Mouse (Mus musculus): ENCODE results near the gene Lmo3.

Gene Lmo3

DNA sequence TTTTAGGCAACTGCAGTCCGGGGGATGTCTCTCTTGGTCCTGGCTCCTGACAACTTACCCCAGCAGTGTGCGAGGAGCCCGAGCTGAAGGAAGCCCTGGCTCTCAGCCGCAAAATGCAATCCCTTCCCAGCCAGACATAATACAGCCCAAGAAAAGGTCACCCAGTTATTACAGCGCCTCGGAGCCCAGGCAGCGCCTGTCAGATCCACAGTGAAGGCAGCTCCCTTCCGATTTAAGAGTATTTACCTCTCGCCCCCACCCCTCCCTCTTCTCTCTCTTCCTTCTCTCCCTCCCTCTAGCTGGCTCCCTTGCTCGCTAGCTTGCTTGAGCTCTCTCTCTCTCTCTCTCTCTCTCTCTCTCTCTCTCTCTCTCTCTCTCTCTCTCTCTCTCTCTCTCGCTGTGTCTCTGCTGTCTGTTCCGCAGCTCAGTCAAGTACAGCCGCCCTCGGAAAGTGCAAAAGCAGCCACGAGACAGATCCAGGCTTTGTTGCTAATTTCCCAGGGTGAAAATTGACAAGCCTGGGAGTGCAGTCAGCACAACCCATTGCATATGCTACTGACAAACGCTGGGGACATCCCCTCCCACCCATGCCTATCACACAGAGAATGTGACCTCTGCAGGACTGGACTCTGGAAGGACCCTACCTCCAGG is 159.0 kb downstream of the Lmo3 start:
- peak; percentile 59 for DNase-seq

GRCm38 (mm10) chr6:138421931-138422531 is 159.7 kb downstream of the Lmo3 start:
- peak; percentile 39 for DNase-seq

DNA sequence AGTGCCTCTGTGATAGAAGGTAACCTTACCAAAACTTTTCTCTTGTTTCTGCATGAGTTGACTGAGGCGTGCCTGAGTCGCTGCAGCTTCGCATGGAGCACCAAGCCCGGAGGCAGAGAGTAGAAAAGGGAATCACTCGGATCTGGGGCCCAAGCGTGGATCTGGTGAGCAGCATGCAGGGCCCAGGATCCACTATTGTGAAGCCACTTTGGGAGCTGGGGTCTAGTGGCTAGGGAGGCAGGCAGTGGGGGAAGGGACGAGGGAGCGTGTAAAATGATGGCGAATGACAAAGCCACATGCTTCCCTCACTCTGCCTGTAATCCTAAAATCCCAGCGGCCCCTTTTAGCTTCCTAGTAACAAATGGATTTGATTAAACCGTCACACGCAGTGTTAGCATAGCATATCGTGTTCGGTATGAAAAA is 160.6 kb downstream of the Lmo3 start:
- DNase-seq = peak; percentile 75

DNA sequence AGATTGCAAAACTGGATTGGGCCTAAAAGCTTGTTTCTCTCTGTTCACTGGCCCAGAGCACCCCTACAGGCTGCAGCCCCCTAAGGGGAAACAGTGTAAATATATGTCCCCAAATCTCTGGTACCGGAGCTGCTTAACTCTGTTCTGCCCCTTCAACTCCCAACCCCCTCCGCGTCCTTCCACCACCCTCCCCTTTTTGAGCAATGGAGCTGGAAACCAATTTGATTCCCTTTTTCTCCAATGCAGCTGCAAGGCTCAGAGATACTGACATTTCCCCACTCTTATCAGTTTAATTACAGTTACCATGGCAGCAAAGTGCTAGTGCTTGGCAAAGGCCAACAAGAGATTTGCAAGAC is 161.3 kb downstream of the Lmo3 start:
- peak; percentile 58 for DNase-seq

DNA sequence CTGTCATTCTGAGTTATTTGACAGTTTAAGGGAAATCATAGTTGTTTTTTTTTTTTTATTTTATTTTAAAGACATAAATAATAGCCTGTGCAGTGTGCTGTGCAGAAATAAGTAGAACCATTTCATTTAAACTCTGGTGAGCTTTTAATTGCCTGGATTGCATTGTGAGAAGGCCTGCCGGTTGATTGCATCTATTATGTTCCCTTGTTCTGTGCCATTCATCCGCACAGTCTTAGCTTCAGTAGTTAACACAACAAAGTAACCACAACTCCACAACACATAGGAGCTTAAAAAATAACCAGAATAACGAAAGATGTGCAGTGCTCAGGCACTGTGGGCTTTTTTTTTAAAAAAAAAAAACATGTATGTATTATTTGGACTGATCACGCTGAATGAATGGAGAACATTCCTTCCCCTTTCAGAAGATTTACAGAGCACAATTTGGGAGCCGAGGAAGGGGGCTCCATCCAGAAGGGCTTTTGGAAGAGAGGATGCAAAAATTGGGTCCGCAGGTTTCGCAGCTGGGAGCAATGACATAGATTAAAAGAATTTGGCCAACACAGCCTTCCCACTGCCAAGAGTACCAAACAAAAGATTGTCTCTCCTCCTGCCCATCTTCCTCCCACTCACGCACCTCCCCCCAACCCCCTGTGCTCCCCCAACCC is 161.8 kb downstream of the Lmo3 start:
- DNase-seq = peak; percentile 22

DNA sequence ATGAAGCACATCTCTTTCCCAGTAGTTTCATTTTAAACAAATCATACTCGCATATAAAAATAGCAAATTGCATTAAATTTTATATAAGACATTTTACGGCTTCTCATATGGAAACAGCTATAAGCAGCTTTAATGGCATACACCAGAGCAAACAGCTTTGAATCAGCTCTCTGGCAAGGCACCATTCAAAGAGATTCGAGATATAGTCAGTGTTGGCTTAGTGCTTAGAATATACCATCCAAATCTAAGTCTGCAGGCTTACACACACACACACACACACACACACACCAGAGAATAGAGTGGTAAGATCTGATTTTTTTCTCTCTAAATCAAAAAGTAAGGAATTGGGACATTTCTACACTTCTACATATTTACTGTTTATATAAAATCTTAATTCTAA is 169.7 kb downstream of the Lmo3 start:
- no peak for DNase-seq

- DNase-seq = no peak
Observed at GRCm38 (mm10) chr6:138402031-138402430, 179.7 kb downstream of the Lmo3 start.

DNA sequence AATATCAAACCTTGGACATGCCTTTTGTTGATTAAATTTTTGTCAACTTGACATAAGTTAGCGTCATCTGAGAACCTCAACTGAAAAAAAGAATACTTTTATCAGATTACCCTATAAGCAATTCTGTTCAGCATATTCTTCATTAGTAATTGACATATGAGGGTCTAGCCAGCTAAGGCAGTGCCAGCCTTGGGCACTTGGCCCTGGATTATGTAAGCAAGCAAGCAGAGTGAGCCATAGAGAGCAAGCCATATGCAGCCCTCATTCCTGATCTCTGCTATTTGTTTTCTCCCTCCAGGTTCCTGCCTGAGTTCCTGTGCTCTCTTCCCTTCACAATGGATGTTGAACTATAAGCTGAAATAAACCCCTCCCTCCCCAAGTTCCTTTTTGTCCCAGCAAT is 182.9 kb downstream of the Lmo3 start:
- DNase-seq = no peak

DNA sequence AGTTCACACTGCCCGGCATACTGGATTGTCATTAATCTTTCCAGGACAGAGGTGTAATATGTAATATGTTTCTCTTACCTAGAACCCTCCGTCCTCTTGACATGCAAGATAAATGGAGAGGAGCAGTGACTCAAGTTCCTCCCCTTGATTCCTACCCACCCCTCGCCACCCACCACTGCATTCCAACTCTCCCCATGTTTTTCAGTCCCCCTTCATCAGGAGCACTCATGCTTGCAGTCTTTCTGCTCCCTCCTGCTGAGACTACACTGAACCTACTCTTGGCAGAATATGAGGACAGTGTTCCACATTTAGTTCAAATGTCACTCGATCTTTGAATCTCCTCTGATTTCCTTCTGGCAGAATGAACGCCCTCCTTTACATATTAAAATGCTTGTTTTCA is 190.7 kb downstream of the Lmo3 start:
- no peak for DNase-seq

DNA sequence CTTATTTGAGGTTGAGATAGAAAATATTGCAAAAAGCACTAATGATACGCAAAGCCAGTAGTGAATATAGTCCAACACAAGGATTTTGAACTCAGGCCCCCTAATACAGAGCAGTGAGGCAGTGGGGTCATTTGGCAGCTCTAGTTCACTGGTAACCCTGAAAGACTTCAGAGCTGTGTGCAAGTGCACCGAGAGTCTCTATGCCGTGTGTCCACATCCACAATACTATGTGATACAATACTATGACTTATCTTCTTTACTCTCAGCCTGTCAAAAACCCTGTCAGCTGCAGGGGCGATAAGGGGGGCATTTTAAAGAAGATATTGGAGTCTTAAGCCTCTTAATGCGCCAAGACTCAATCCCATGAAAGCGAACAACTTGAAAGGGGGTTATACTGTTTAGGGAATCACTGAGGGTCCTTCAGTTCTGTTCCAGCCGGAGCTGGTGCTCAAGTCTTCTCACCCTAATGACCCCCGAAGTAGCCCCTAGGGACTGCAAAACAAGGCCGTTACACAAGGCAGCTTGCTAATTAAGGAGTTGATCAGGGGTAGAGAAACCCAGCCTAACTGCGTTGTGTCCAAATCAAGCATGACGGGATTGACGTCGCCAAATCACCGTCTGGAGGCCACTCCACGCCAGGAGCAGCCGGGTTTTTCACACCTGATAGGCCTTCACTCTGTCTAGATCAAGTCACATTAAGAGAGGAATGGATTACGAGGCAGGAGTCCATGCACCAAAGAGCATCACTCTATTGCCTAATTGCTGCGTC is 193.4 kb downstream of the Lmo3 start:
- peak; percentile 24 for DNase-seq

GRCm38 (mm10) chr6:138383208-138383607 is 198.6 kb downstream of the Lmo3 start:
- DNase-seq = no peak

DNA sequence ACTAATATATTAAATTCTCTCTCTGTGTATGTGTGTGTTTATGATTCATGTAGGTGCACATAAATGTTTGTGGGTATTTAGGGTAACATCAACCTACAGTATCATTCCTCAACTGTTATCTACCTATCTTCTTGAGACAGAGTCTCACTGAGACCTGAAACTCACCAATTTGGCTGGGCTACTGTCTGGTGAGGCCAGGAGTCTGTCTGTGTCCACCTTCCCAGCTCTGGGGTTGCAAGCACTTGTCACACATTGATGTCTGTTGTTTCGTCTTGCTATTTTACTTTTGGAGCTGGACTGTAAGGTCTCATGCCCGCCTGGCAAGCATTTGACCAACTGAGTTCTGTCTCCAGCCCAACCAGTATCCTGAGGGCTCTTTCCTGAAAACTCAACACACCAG is 210.6 kb downstream of the Lmo3 start:
- no peak for DNase-seq

DNA sequence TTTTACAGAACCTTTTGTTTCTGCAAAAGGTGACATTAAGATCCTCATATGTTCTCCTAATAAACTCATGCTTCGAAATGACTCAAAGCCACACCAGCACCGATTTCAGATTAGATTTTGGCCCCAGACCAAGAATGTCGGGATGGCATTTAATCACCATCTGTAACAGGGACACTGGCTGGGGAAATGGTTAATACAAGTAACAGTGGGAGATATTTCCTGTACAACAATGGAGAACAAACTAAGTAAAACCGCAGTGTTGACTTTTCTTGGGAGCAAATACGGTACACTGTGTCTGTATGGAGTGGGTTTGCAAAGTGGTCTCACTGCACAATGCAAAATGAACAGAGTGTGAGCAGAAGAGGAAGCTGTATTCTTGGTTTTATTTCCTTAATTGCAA is 217.7 kb downstream of the Lmo3 start:
- no peak for DNase-seq

DNA sequence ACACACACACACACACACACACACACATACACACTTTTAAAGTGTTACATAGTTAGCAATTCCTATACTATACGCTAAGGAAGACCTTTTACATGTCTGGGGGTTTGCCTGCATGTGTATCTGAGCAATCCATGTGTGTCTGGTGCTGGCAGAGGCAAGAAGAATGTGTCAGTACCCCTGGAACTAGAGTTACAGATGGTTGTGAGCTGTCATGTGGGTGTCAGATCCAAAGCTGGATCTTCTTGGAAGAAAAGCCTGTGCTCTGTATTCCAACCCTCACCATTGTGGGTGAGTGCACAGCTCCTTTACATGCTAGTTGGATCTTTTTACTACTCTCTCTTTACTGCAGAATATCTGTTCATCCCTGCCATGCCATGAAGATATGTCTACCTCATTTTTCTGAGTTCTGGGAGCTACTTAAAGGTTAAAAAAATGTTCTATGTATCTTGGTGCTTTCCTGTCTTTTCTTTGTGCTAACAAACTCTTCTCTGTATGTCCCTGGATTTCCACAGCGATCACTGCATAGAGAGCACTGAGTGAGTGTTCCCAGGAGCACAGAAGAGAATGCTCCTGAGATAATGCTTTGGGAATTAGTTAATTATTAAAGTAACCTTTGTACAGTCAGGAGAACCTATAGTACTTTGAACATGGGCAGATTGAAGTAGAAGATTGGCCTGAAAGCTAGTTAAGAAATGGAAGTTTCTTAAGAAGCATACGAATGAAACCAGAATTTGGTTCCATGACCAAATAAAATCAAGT is 231.0 kb downstream of the Lmo3 start:
- no peak for DNase-seq

DNA sequence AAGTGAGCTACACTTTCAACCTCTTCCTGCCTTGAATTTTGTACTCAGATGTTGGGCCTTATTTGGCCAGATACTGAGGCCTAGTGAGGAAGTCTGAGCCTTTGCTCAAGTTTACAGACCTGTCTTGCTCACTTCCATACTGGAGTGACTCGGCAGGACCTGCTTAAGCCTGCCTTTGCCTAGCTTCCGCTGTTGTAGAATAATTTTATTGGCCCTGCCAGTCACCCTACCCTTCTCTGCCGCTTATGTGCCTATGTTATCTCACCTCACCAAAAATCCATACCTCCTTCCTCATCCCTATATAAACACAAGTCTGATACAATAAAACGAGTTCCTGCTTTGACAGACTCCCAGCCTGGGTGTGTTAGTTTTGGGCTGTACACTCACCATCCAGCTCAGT is 235.2 kb downstream of the Lmo3 start:
- no peak for DNase-seq

GRCm38 (mm10) chr6:138335858-138336257 is 245.9 kb downstream of the Lmo3 start:
- no peak for DNase-seq

DNA sequence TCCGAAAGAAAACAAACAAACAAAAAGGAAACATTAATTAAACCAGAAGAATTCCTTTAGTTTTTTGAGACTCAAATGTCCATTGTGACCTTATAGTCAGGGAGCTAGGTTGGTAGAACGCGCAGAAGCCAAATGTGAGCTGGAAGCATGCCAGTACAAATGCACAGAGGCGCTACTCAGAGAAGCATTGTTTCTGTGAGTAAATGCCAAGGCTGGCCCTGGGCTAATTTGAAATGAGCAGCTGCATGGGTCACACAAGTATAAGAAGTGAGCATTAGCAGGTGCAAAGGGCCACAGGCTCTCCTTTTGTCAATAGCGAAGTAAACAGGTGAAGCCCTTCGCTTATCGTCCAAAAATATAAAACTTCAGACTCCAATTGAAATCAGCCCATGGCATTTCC is 247.8 kb downstream of the Lmo3 start:
- DNase-seq = no peak

- DNase-seq = no peak
Observed at GRCm38 (mm10) chr6:138325744-138326400, 255.9 kb downstream of the Lmo3 start.

- DNase-seq = no peak
Observed at GRCm38 (mm10) chr6:138325145-138325544, 256.6 kb downstream of the Lmo3 start.

DNA sequence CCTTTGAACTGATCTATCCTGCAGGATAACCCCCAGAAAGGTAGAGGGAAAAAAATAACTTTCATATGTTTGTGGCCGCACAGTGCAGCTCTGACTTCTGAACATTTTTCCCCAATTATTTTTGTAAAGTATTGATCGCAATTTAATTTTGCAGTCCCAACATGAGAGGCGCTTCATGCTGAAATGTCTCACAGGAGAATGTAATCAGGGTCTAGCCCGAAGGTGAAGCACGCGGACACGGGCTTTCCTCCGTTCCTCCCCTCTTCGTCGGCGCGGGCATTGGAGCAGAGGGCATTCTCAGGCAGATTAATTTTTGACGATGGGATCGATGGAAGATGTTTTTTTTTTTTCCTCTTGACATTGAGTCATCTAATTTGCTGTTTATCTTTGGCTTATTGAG is 258.4 kb downstream of the Lmo3 start:
- DNase-seq = no peak

- DNase-seq = no peak
Observed at GRCm38 (mm10) chr6:138320190-138320737, 261.5 kb downstream of the Lmo3 start.

All from embryo, embryonic 11 days (tissue).